Mouse (Mus musculus) embryonic facial prominence, embryonic 13.5 days (tissue): ENCODE data around the gene Kat14. TPM values are rescaled to one million over a fixed set of nuclear protein-coding genes. Genes with fewer than 3 reads are reported as not detected.
A peak's percentile ranks its signal among the peaks of the same experiment; 100 is the strongest.

Experiments used
- ATAC-seq: fragments of 200-750 bp; cut with Nextera tagmentation; 2 replicates; pipeline ENCODE4 v1.8.0; 2017; ENCODE audit warnings: low read depth; ENCODE audit not compliant: insufficient number of reproducible peaks, insufficient read depth, low FRiP score, low TSS enrichment
- H3K27ac ChIP-seq: fragments of 300-500 bp; sonication (generic); 2 replicates; pipeline ENCODE4 v1.5.1; 2015; ENCODE audit warnings: moderate library complexity, mild to moderate bottlenecking, inconsistent platforms
- H3K27me3 ChIP-seq: fragments of 300-500 bp; sonication (generic); 2 replicates; pipeline ENCODE4 v1.6.1; 2015; ENCODE audit warnings: mild to moderate bottlenecking, inconsistent platforms
- H3K36me3 ChIP-seq: fragments of 300-500 bp; sonication (generic); 2 replicates; pipeline ENCODE4 v1.6.1; 2015; ENCODE audit warnings: mild to moderate bottlenecking, inconsistent platforms
- H3K4me1 ChIP-seq: fragments of 300-500 bp; sonication (generic); 2 replicates; pipeline ENCODE4 v1.6.1; 2015; ENCODE audit warnings: inconsistent platforms
- H3K4me2 ChIP-seq: fragments of 300-500 bp; sonication (generic); 2 replicates; pipeline ENCODE4 v1.6.1; 2015; ENCODE audit warnings: moderate library complexity, mild to moderate bottlenecking, inconsistent platforms
- H3K4me3 ChIP-seq: fragments of 300-500 bp; sonication (generic); 2 replicates; pipeline ENCODE4 v1.5.1; 2015; ENCODE audit warnings: mild to moderate bottlenecking, inconsistent platforms
- H3K9ac ChIP-seq: fragments of 300-500 bp; sonication (generic); 2 replicates; pipeline ENCODE4 v1.6.1; 2015; ENCODE audit warnings: mild to moderate bottlenecking, inconsistent platforms
- H3K9me3 ChIP-seq: fragments of 300-500 bp; sonication (generic); 2 replicates; pipeline ENCODE4 v1.6.1; 2016; ENCODE audit warnings: inconsistent platforms
- WGBS: fragments of 180-500 bp; shearing (Covaris S2); methylation state at CpG from one replicate; pipeline ENCODE4 v1.1.7; 2015; ENCODE audit warnings: mixed read lengths; 5-methylcytosine and 5-hydroxymethylcytosine counted together
- polyA plus RNA-seq: library from polyadenylated mRNA; unstranded; fragments of >200 nt; fragmentation: Nextera tagmentation; extraction: Ambion mirVana; gene quantifications from 2 replicates; pipeline ENCODE4 v1.2.1, GENCODE M21; 2015

Kat14 gene
- 43.5 and 44.3 TPM in 2 replicates for polyA plus RNA-seq

GRCm38 (mm10) chr2:144368400-144369019 is at the start of gene Kat14, which contains the start of gene Pet117:
TSS of gene Kat14 (plus strand) at chr2:144368983.
TSS of gene Pet117 (plus strand) at chr2:144368996.
- H3K36me3 ChIP-seq = peaks cover 9% of the 10 kb centered on the region
- H3K27me3 ChIP-seq = no peaks in the 10 kb centered on the region
- 5% methylated on average over 38 of the region's 38 CpGs for WGBS
- H3K27ac ChIP-seq = peak within 1 kb of the TSS; percentile 93
- H3K4me1 ChIP-seq = peaks cover 17% of the 10 kb centered on the region
- peak within 1 kb of the TSS; percentile 92 for H3K9ac ChIP-seq
- H3K4me2 ChIP-seq = peak within 1 kb of the TSS; percentile 72
- peak; percentile 89 for ATAC-seq
- peak within 1 kb of the TSS; percentile 92 for H3K4me3 ChIP-seq
- no peaks in the 10 kb centered on the region for H3K9me3 ChIP-seq

GRCm38 (mm10) chr2:144324218-144324617 is 44.6 kb upstream of the Kat14 start:
- Histone ChIP-seq H3K9ac (no peak overlapping the region), H3K27me3 (peaks cover 21% of the 10 kb centered on the region), H3K4me3 (no peak overlapping the region), H3K4me1 (0 out of 2 replicates have a peak, but pooled peaks cover 3% of the 10 kb centered on the region), H3K4me2 (no peak overlapping the region), H3K27ac (no peak overlapping the region), H3K9me3 (no peaks in the 10 kb centered on the region), H3K36me3 (no peaks in the 10 kb centered on the region)
- no peak for ATAC-seq
- 68% methylated on average over 3 of the region's 3 CpGs for WGBS

- Histone ChIP-seq H3K27ac (no peak overlapping the region), H3K4me1 (peaks cover 41% of the 10 kb centered on the region), H3K4me3 (peak overlapping the region; percentile 60), H3K4me2 (peak overlapping the region; percentile 98), H3K36me3 (no peaks in the 10 kb centered on the region), H3K27me3 (peaks cover 73% of the 10 kb centered on the region), H3K9me3 (no peaks in the 10 kb centered on the region), H3K9ac (no peak overlapping the region)
- no peak for ATAC-seq
- 4% methylated on average over 10 of the region's 10 CpGs for WGBS
These were observed 39.3 kb upstream of the Kat14 start for GRCm38 (mm10) chr2:144329451-144329850.

GRCm38 (mm10) chr2:144329937-144330336 is 38.8 kb upstream of the Kat14 start:
- no peak for ATAC-seq

GRCm38 (mm10) chr2:144330352-144330959 is 38.3 kb upstream of the Kat14 start:
- Histone ChIP-seq H3K4me3 (peak overlapping the region; percentile 60), H3K9ac (peak overlapping the region; percentile 70), H3K4me2 (peak overlapping the region; percentile 98), H3K4me1 (peaks cover 41% of the 10 kb centered on the region), H3K9me3 (no peaks in the 10 kb centered on the region), H3K27ac (no peak overlapping the region), H3K27me3 (peaks cover 83% of the 10 kb centered on the region), H3K36me3 (no peaks in the 10 kb centered on the region)
- under 1% methylated on average over 41 of the region's 41 CpGs for WGBS
- no peak for ATAC-seq

More at GRCm38 (mm10) chr2:144329937-144330336, 38.8 kb upstream of the Kat14 start:
- peaks cover 78% of the 10 kb centered on the region for H3K27me3 ChIP-seq
- H3K27ac ChIP-seq = no peak overlapping the region
- no peaks in the 10 kb centered on the region for H3K9me3 ChIP-seq
- peak overlapping the region; percentile 98 for H3K4me2 ChIP-seq
- 4% methylated on average over 10 of the region's 10 CpGs for WGBS
- peaks cover 41% of the 10 kb centered on the region for H3K4me1 ChIP-seq
- H3K4me3 ChIP-seq = peak overlapping the region; percentile 60
- H3K36me3 ChIP-seq = no peaks in the 10 kb centered on the region
- no peak overlapping the region for H3K9ac ChIP-seq

- Histone ChIP-seq H3K9ac (peak overlapping the region; percentile 70), H3K4me1 (peaks cover 41% of the 10 kb centered on the region), H3K27ac (no peak overlapping the region), H3K27me3 (peaks cover 86% of the 10 kb centered on the region), H3K9me3 (no peaks in the 10 kb centered on the region), H3K4me2 (peak overlapping the region; percentile 98), H3K36me3 (no peaks in the 10 kb centered on the region), H3K4me3 (peak overlapping the region; percentile 60)
- under 1% methylated on average over 45 of the region's 50 CpGs for WGBS
- peak; percentile 18; the same call in 1 of the 2 replicates for ATAC-seq
These were observed 37.8 kb upstream of the Kat14 start for GRCm38 (mm10) chr2:144330960-144331371.

- Histone ChIP-seq H3K4me2 (peak within 1 kb of the TSS; percentile 98), H3K36me3 (no peaks in the 10 kb centered on the region), H3K4me1 (peaks cover 41% of the 10 kb centered on the region), H3K27me3 (peaks cover 86% of the 10 kb centered on the region), H3K9ac (peak within 1 kb of the TSS; percentile 70), H3K27ac (peak within 1 kb of the TSS; percentile 51), H3K4me3 (peak within 1 kb of the TSS; percentile 60), H3K9me3 (no peaks in the 10 kb centered on the region)
- peak; percentile 52 for ATAC-seq
- under 1% methylated on average over 62 of the region's 62 CpGs for WGBS
These were observed 37.1 kb upstream of the Kat14 start, which contains the start of gene Ovol2 for GRCm38 (mm10) chr2:144331401-144332302. TSS of gene Ovol2 (minus strand) at chr2:144332146.

DNA sequence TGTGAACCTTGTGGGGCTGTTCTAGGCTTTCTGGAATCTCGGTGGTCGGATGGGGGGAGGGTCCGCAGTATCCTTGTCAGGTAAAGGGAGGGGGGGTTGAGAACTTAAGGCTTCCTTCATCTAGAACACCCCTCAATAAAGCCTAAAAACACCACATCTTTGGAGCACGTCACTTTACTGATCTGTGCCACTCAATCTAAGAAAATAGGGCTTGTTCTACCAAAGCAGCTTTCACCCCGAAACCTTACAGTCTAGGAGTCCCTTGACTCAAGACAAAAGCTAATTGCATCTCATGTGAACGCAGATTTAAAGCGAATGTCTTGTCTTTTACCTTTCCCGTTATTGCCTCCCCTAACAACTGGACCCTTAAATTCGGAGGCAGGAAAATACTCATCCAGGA is 36.3 kb upstream of the Kat14 start:
- no peaks in the 10 kb centered on the region for H3K36me3 ChIP-seq
- H3K27me3 ChIP-seq = peaks cover 83% of the 10 kb centered on the region
- peaks cover 41% of the 10 kb centered on the region for H3K4me1 ChIP-seq
- H3K9me3 ChIP-seq = no peaks in the 10 kb centered on the region
- peak overlapping the region; percentile 98 for H3K4me2 ChIP-seq
- H3K4me3 ChIP-seq = peak overlapping the region; percentile 60
- WGBS = 4% methylated on average over 9 of the region's 9 CpGs
- H3K27ac ChIP-seq = no peak overlapping the region
- peak overlapping the region; percentile 27; the same call in 1 of the 2 replicates for H3K9ac ChIP-seq
- no peak for ATAC-seq

- Histone ChIP-seq H3K36me3 (no peaks in the 10 kb centered on the region), H3K9ac (peak overlapping the region; percentile 27; the same call in 1 of the 2 replicates), H3K27me3 (peaks cover 75% of the 10 kb centered on the region), H3K27ac (no peak overlapping the region; the same call in 1 of the 2 replicates), H3K4me2 (peak overlapping the region; percentile 98), H3K4me3 (peak overlapping the region; percentile 60), H3K4me1 (peaks cover 41% of the 10 kb centered on the region), H3K9me3 (no peaks in the 10 kb centered on the region)
- ATAC-seq = no peak
- 5% methylated on average over 28 of the region's 28 CpGs for WGBS
These were observed 35.5 kb upstream of the Kat14 start for GRCm38 (mm10) chr2:144333138-144333842.

DNA sequence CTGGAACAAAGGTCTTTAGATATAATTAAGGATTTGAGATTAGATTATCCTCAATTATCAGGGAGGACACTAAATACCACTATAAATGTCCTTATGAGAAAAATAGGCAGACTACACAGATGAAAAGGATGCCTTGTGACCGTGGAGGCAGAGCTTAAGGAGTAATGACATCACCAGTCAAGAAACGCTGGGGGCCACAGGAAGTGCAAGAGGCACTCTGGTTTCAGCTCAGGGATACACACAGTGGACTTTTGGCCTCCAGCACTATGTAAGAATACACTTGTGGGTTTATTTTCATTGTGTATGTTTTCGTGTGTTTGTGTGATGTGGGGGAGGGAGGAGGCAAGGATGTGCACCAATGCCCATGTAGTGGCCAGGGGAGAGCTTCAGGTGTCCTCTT is 31.6 kb upstream of the Kat14 start:
- no peak for ATAC-seq
- 49% methylated on average over 3 of the region's 3 CpGs for WGBS
- Histone ChIP-seq H3K4me1 (peaks cover 12% of the 10 kb centered on the region), H3K9me3 (no peaks in the 10 kb centered on the region), H3K36me3 (no peaks in the 10 kb centered on the region), H3K27ac (no peak overlapping the region), H3K4me3 (no peak overlapping the region), H3K27me3 (peaks cover 35% of the 10 kb centered on the region), H3K4me2 (no peak overlapping the region), H3K9ac (no peak overlapping the region)

GRCm38 (mm10) chr2:144337701-144338100 is 31.1 kb upstream of the Kat14 start:
- Histone ChIP-seq H3K4me3 (no peak overlapping the region), H3K4me2 (no peak overlapping the region), H3K36me3 (no peaks in the 10 kb centered on the region), H3K27ac (no peak overlapping the region), H3K27me3 (peaks cover 31% of the 10 kb centered on the region), H3K9ac (no peak overlapping the region), H3K4me1 (peaks cover 8% of the 10 kb centered on the region), H3K9me3 (no peaks in the 10 kb centered on the region)
- 77% methylated on average over 8 of the region's 8 CpGs for WGBS
- ATAC-seq = no peak
